Mouse (Mus musculus) limb, embryonic 10.5 days (tissue): ENCODE data around the gene Elmo3. TPM values are rescaled to one million over a fixed set of nuclear protein-coding genes. Genes with fewer than 3 reads are reported as not detected.
"Not testable (repeated sequence)": the region's sequence is repeated elsewhere in the genome, so short reads cannot be mapped to it uniquely, and the experiment has no call there.

ENCODE experiments used
- DNase-seq: peaks from one replicate; pipeline ENCODE4 v3.0.0-alpha.2; 2017; ENCODE audit warnings: low spot score
- H3K27ac ChIP-seq: fragments of 300-500 bp; sonication (generic); 2 replicates; pipeline ENCODE4 v1.5.1; 2016; ENCODE audit warnings: mild to moderate bottlenecking
- H3K27me3 ChIP-seq: fragments of 300-500 bp; sonication (generic); 2 replicates; pipeline ENCODE4 v1.6.1; 2016; ENCODE audit warnings: low read depth, mild to moderate bottlenecking; ENCODE audit not compliant: poor library complexity, severe bottlenecking
- H3K36me3 ChIP-seq: fragments of 300-500 bp; sonication (generic); 2 replicates; pipeline ENCODE4 v1.6.1; 2016; ENCODE audit warnings: mild to moderate bottlenecking, moderate library complexity
- H3K4me1 ChIP-seq: fragments of 300-500 bp; sonication (generic); 2 replicates; pipeline ENCODE4 v1.6.1; 2016
- H3K4me3 ChIP-seq: fragments of 300-500 bp; sonication (generic); 2 replicates; pipeline ENCODE4 v1.5.1; 2016; ENCODE audit warnings: mild to moderate bottlenecking, moderate library complexity
- H3K9me3 ChIP-seq: fragments of 300-500 bp; sonication (generic); replicated peaks from 2 replicates; pipeline ENCODE4 v1.6.1; 2016; ENCODE audit warnings: mild to moderate bottlenecking
- WGBS: fragments of 180-500 bp; shearing (Covaris S2); methylation state at CpG from one replicate; pipeline ENCODE4 v1.1.7; 2016; 5-methylcytosine and 5-hydroxymethylcytosine counted together
- polyA plus RNA-seq: library from polyadenylated mRNA; unstranded; fragments of >200 nt; fragmentation: Nextera tagmentation; extraction: Ambion mirVana; gene quantifications from 2 replicates; pipeline ENCODE4 v1.2.1, GENCODE M21; 2016

Elmo3 gene
- polyA plus RNA-seq, 1 experiment from 2014 or later, result 2.7 TPM

DNA sequence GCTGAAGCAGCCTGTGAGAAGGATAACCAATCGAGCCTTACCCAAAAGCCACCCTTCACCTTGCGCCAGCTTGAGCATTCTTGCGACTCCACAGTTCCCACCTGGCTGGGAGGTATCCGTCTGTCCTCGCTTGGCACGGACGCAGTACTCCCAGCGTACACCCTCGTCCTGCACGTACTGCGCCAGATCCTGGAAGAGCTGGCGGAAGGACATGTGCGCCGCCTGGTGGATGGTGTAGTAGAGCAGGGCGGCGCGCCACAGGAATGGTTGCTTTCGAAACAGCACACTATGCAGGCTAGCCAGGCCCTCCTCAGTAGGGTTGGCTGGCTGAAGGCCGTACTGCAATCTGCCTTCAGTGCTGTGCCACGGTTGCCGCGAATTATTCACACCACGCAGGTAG, 22.3 kb upstream of the Elmo3 start:
- Histone ChIP-seq H3K27ac (no peak overlapping the region), H3K27me3 (peaks cover 91% of the 10 kb centered on the region), H3K9me3 (no peaks in the 10 kb centered on the region), H3K36me3 (peaks cover 35% of the 10 kb centered on the region), H3K4me3 (no peak overlapping the region), H3K4me1 (peaks cover 15% of the 10 kb centered on the region)
- WGBS, result 11% methylated on average over 23 of the region's 23 CpGs
- peak; percentile 72 for DNase-seq

DNA sequence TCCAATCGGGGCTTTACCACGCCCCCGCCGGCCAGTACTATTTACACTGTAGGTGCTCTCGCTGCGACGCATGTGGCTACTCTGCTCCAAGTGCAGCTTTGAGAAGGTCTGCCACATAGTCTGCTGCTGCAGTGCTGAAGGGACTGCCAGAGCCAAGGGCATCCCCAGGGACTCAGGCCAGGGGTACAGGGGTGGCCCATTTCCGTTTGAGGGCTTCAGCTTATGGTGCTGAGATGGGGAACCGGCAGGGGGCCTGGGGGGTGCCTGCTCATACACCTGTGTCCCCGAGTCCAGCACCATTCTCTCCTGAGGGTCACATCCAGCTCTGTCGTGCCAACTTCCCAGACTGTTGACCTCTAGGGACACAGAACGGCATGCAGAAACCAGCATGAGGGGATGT, 19.9 kb upstream of the Elmo3 start:
- Histone ChIP-seq H3K36me3 (peaks cover 28% of the 10 kb centered on the region), H3K27ac (no peak overlapping the region), H3K4me1 (peaks cover 27% of the 10 kb centered on the region), H3K4me3 (no peak overlapping the region), H3K9me3 (no peaks in the 10 kb centered on the region), H3K27me3 (peaks cover 77% of the 10 kb centered on the region)
- DNase-seq, result no peak
- 42% methylated on average over 12 of the region's 12 CpGs for WGBS

- 93% methylated on average over 4 of the region's 4 CpGs for WGBS
- Histone ChIP-seq H3K27ac (no peak overlapping the region), H3K9me3 (no peaks in the 10 kb centered on the region), H3K4me3 (no peak overlapping the region), H3K27me3 (peaks cover 68% of the 10 kb centered on the region), H3K4me1 (peaks cover 32% of the 10 kb centered on the region), H3K36me3 (peaks cover 20% of the 10 kb centered on the region)
- DNase-seq, result no peak
Observed at GRCm38 (mm10) chr8:105286907-105287306, 18.5 kb upstream of the Elmo3 start.

DNA sequence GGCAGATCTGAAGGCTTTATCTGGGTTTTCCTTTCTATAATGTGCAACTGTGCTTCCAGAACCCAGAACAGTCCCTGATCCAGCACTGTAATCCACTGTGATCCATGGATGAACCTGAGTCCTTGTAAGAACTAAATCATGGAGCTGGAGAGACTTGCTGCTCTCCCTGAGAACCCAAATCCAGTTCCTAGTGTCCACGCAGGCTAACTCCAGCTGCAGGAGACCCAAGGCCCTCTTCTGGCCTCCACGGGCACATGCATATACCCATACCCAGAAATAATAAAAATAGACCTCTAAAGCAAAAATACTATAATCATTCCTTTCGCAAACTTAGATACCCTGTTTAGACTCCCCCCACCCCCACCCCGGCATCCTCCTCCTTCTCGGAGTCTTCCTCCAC, 17.2 kb upstream of the Elmo3 start:
- WGBS, result 89% methylated on average over 5 of the region's 5 CpGs

DNA sequence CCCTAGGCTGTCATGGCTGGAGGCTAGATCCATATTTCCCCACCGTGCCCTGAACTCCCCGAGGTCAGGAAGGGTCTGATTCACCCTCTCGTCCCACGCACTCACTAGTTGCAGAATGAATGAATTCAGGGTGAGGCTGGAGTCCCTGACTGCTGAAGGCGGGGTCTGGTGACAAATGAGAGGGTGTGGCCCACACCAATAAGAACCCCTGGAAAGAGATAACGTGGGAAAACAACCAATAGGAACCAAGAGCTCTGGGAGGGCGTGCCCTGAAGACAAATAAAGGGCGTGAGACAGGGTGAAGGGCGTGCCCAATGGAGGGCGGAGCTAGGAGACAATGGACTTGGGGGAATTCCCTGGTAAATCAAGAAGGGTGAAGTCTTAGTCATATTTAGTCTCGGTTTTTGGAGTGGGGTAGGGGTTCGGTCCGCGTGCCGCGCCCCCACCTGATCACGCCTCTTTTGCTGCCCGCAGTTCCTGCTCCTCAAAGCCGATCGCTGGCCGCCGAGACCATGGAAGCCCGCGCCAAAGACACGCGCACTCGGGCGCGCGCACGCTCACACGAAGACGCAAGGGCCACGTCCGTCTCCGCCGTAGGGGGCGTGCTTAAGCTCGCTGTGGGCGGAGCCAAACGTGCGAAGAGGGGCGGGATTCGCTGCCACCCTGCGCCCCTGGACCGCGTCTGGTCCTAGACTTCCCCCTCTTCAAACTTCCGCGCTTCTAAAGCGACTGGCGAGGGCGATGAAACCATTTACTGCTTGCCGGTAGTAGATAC, 16.3 kb upstream of the Elmo3 start:
- under 1% methylated on average over 53 of the region's 53 CpGs for WGBS
- Histone ChIP-seq H3K36me3 (peaks cover 10% of the 10 kb centered on the region), H3K27me3 (peaks cover 64% of the 10 kb centered on the region), H3K4me3 (peak overlapping the region; percentile 63), H3K4me1 (peaks cover 31% of the 10 kb centered on the region), H3K9me3 (no peaks in the 10 kb centered on the region), H3K27ac (peak overlapping the region; percentile 93)
- DNase-seq, result peak; percentile 95

More for the DNA sequence above, 17.2 kb upstream of the Elmo3 start:
- H3K36me3 ChIP-seq, result peaks cover 10% of the 10 kb centered on the region
- peaks cover 29% of the 10 kb centered on the region for H3K4me1 ChIP-seq
- no peak for DNase-seq
- H3K27me3 ChIP-seq, result peaks cover 64% of the 10 kb centered on the region
- H3K4me3 ChIP-seq, result no peak overlapping the region
- H3K9me3 ChIP-seq, result no peaks in the 10 kb centered on the region
- no peak overlapping the region for H3K27ac ChIP-seq

GRCm38 (mm10) chr8:105289805-105290460, 15.5 kb upstream of the Elmo3 start, which contains the start of gene 4931428F04Rik:
TSS of gene 4931428F04Rik (minus strand) at chr8:105289864.
- 2% methylated on average over 43 of the region's 43 CpGs for WGBS
- Histone ChIP-seq H3K27me3 (peaks cover 57% of the 10 kb centered on the region), H3K27ac (peak within 1 kb of the TSS; percentile 93), H3K9me3 (no peaks in the 10 kb centered on the region), H3K4me1 (peaks cover 31% of the 10 kb centered on the region), H3K4me3 (peak within 1 kb of the TSS; percentile 63), H3K36me3 (peaks cover 7% of the 10 kb centered on the region)
- DNase-seq, result peak; percentile 63

DNA sequence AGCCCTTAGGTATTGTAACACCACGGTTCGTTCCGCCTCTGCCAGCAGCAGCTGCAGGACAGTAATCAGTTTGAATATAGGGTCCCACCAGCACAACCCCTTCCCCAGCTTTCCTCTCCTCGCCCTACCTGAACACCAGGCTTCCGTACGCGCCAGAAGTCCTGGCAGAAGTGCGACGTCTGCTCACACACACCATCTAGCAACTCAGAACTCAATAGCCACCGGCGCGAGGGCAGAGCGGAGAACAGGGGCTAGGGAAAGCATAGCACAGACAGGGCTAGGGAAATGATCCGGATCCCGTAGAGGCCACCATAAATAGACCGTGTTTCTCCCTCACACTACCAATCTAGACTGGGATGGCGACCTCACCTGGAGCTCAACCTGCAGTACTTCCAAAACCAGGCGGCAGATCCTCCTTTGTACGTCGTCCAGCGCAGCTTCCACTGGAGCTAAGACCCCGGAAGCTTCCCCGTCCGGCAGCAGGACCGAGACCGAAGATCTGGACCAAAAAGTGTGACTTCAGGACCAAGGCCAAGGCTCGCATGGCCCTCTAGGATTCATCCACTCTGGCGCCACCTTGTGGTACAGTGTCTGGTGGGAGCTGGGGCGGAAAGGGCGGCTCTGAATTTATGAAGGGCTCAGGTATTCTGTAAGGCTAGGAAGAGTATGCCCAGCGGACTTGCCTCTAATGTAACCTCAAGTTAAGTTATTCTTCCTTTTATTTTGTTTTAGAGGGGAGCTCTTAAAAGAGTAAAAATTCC, 14.7 kb upstream of the Elmo3 start:
- Histone ChIP-seq H3K9me3 (no peaks in the 10 kb centered on the region), H3K4me3 (peak overlapping the region; percentile 63), H3K36me3 (0 out of 2 replicates have a peak, but pooled peaks cover under 1% of the 10 kb centered on the region), H3K27ac (no peak overlapping the region), H3K27me3 (peaks cover 54% of the 10 kb centered on the region), H3K4me1 (peaks cover 32% of the 10 kb centered on the region)
- peak; percentile 95 for DNase-seq
- WGBS, result 6% methylated on average over 31 of the region's 31 CpGs

DNA sequence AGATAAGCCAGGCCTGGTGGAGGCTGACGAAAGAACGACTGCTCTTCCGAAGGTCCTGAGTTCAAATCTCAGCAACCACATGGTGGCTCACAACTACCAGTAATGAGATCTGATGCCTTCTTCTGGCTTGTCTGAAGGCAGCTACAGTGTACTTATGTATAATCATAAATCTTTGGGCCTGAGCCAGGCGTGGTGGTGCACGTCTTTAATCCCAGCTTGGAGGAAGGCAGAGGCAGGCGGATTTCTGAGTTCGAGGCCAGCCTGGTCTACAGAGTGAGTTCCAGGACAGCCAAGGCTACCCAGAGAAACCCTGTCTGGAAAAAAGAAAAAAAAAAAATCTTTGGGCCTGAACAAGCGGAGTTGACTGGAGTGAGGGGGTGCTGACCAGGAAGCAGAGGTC, 14.0 kb upstream of the Elmo3 start:
- not testable (repeated sequence) for H3K27ac ChIP-seq, H3K9me3 ChIP-seq, H3K36me3 ChIP-seq, DNase-seq, H3K4me3 ChIP-seq
- Histone ChIP-seq H3K4me1 (peaks cover 36% of the 10 kb centered on the region), H3K27me3 (peaks cover 48% of the 10 kb centered on the region)
- WGBS, result 89% methylated on average over 8 of the region's 8 CpGs

DNA sequence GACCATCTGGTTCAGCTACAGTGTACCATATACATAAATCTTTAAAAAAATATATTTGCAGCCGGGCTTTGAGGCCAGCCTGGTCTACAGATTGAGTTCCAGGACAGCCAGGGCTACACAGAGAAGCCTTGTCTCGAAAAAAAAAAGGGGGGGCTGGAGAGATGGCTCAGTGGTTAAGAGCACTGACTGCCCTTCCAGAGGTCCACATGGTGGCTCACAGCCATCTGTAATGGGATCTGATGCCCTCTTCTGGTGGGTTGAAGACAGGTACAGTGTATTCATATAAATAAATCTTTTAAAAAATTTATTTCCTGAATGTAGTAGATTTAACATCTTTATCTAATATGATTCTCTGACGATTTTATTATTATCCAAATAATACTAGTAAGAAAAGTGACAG, 13.6 kb upstream of the Elmo3 start:
- not testable (repeated sequence) for H3K4me3 ChIP-seq, H3K27ac ChIP-seq, DNase-seq, H3K36me3 ChIP-seq, H3K9me3 ChIP-seq
- Histone ChIP-seq H3K27me3 (peaks cover 44% of the 10 kb centered on the region), H3K4me1 (peaks cover 39% of the 10 kb centered on the region)
- WGBS, result 72% methylated on average over 3 of the region's 3 CpGs

GRCm38 (mm10) chr8:105292471-105292870, 12.9 kb upstream of the Elmo3 start:
- Histone ChIP-seq H3K4me3 (no peak overlapping the region), H3K9me3 (no peaks in the 10 kb centered on the region), H3K36me3 (no peaks in the 10 kb centered on the region), H3K4me1 (peaks cover 45% of the 10 kb centered on the region), H3K27me3 (peaks cover 37% of the 10 kb centered on the region), H3K27ac (no peak overlapping the region)
- no peak for DNase-seq
- WGBS, result 76% methylated on average over 7 of the region's 7 CpGs

GRCm38 (mm10) chr8:105293405-105293804, 12.0 kb upstream of the Elmo3 start:
- Histone ChIP-seq H3K4me1 (peaks cover 49% of the 10 kb centered on the region), H3K9me3 (no peaks in the 10 kb centered on the region), H3K36me3 (peaks cover under 1% of the 10 kb centered on the region; the same call in 1 of the 2 replicates), H3K27me3 (peaks cover 37% of the 10 kb centered on the region), H3K4me3 (no peak overlapping the region), H3K27ac (no peak overlapping the region)
- 71% methylated on average over 19 of the region's 19 CpGs for WGBS
- no peak for DNase-seq

DNA sequence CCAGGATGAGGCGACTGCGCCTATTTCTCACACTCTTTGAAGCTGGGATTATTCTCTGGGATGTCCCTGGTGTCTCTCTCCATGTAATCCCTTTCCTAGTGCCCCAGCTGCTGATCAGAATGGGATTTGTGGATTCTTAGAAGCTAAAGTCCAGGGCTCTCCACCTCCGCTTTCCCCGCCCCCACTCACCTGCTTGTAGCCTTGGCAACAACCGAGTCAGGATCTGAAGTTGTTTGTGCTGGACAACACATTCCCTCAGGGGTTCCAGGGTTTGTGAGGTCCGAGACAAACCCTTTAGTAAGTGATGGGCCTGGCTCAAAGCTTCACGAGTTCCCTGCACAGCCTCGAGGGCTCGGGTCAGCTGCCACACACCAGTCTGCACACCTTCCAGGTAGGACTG, 10.6 kb upstream of the Elmo3 start:
- no peaks in the 10 kb centered on the region for H3K9me3 ChIP-seq
- H3K27ac ChIP-seq, result no peak overlapping the region
- peaks cover 45% of the 10 kb centered on the region for H3K4me1 ChIP-seq
- H3K27me3 ChIP-seq, result peaks cover 34% of the 10 kb centered on the region
- no peak overlapping the region for H3K4me3 ChIP-seq
- H3K36me3 ChIP-seq, result peaks cover 13% of the 10 kb centered on the region
- 66% methylated on average over 9 of the region's 9 CpGs for WGBS
- no peak for DNase-seq

- Histone ChIP-seq H3K9me3 (no peaks in the 10 kb centered on the region), H3K4me1 (peaks cover 40% of the 10 kb centered on the region), H3K27me3 (peaks cover 29% of the 10 kb centered on the region), H3K27ac (no peak overlapping the region), H3K4me3 (peak overlapping the region; percentile 20; the same call in 1 of the 2 replicates), H3K36me3 (peaks cover 18% of the 10 kb centered on the region)
- WGBS, result 72% methylated on average over 11 of the region's 11 CpGs
- no peak for DNase-seq
Observed at GRCm38 (mm10) chr8:105295256-105295655, 10.1 kb upstream of the Elmo3 start.
